Mouse (Mus musculus): ENCODE measurements around the gene Lrp6. TPM values are rescaled to one million over a fixed set of nuclear protein-coding genes. Genes with fewer than 3 reads are reported as not detected.

The Lrp6 gene
- total RNA-seq, 1 experiment from 2014 or later: 72.1 TPM

- ATAC-seq (replicated peaks in 1 of 2; ENCODE audit: insufficient read depth in 1 of 2, low FRiP score in 2 of 2, low TSS enrichment in 1 of 2, low read depth in 1 of 2, poor library complexity in 2 of 2, severe bottlenecking in 2 of 2): no peak
These were observed 133.5 kb downstream of the Lrp6 start for GRCm38 (mm10) chr6:134433281-134433680.

GRCm38 (mm10) chr6:134431583-134431982 lies 135.2 kb downstream of the Lrp6 start:
- no peak for ATAC-seq (replicated peaks in 1 of 2; ENCODE audit: insufficient read depth in 1 of 2, low FRiP score in 2 of 2, low TSS enrichment in 1 of 2, low read depth in 1 of 2, poor library complexity in 2 of 2, severe bottlenecking in 2 of 2)

- ATAC-seq (replicated peaks in 1 of 2; ENCODE audit: insufficient read depth in 1 of 2, low FRiP score in 2 of 2, low TSS enrichment in 1 of 2, low read depth in 1 of 2, poor library complexity in 2 of 2, severe bottlenecking in 2 of 2): no peak
These were observed 136.5 kb downstream of the Lrp6 start for GRCm38 (mm10) chr6:134430161-134430799.

GRCm38 (mm10) chr6:134428455-134428854 lies 138.3 kb downstream of the Lrp6 start:
- ATAC-seq (replicated peaks in 1 of 2; ENCODE audit: insufficient read depth in 1 of 2, low FRiP score in 2 of 2, low TSS enrichment in 1 of 2, low read depth in 1 of 2, poor library complexity in 2 of 2, severe bottlenecking in 2 of 2): no peak

GRCm38 (mm10) chr6:134427165-134427564 lies 139.6 kb downstream of the Lrp6 start:
- no peak for ATAC-seq (replicated peaks in 1 of 2; ENCODE audit: insufficient read depth in 1 of 2, low FRiP score in 2 of 2, low TSS enrichment in 1 of 2, low read depth in 1 of 2, poor library complexity in 2 of 2, severe bottlenecking in 2 of 2)

GRCm38 (mm10) chr6:134425216-134425717 lies 141.5 kb downstream of the Lrp6 start:
- ATAC-seq (replicated peaks in 1 of 2; ENCODE audit: insufficient read depth in 1 of 2, low FRiP score in 2 of 2, low TSS enrichment in 1 of 2, low read depth in 1 of 2, poor library complexity in 2 of 2, severe bottlenecking in 2 of 2): peak; percentile 75 to 83

- ATAC-seq (replicated peaks in 1 of 2; ENCODE audit: insufficient read depth in 1 of 2, low FRiP score in 2 of 2, low TSS enrichment in 1 of 2, low read depth in 1 of 2, poor library complexity in 2 of 2, severe bottlenecking in 2 of 2): no peak
These were observed 144.8 kb downstream of the Lrp6 start for GRCm38 (mm10) chr6:134421921-134422320.

GRCm38 (mm10) chr6:134420375-134420774 lies 146.4 kb downstream of the Lrp6 start:
- ATAC-seq (replicated peaks in 1 of 2; ENCODE audit: insufficient read depth in 1 of 2, low FRiP score in 2 of 2, low TSS enrichment in 1 of 2, low read depth in 1 of 2, poor library complexity in 2 of 2, severe bottlenecking in 2 of 2): no peak

- no peak for ATAC-seq (replicated peaks in 1 of 2; ENCODE audit: insufficient read depth in 1 of 2, low FRiP score in 2 of 2, low TSS enrichment in 1 of 2, low read depth in 1 of 2, poor library complexity in 2 of 2, severe bottlenecking in 2 of 2)
These were observed 148.9 kb downstream of the Lrp6 start for GRCm38 (mm10) chr6:134417886-134418285.

- no peak for ATAC-seq (replicated peaks in 1 of 2; ENCODE audit: insufficient read depth in 1 of 2, low FRiP score in 2 of 2, low TSS enrichment in 1 of 2, low read depth in 1 of 2, poor library complexity in 2 of 2, severe bottlenecking in 2 of 2)
These were observed 150.1 kb downstream of the Lrp6 start for GRCm38 (mm10) chr6:134416556-134417105.

- ATAC-seq (replicated peaks in 1 of 2; ENCODE audit: insufficient read depth in 1 of 2, low FRiP score in 2 of 2, low TSS enrichment in 1 of 2, low read depth in 1 of 2, poor library complexity in 2 of 2, severe bottlenecking in 2 of 2): peak in 1 of 2 experiments; percentile 17; a peak in 2 of 4 replicates
These were observed 152.3 kb downstream of the Lrp6 start for GRCm38 (mm10) chr6:134414532-134414883.

GRCm38 (mm10) chr6:134413706-134414531 lies 152.8 kb downstream of the Lrp6 start:
- ATAC-seq (replicated peaks in 1 of 2; ENCODE audit: insufficient read depth in 1 of 2, low FRiP score in 2 of 2, low TSS enrichment in 1 of 2, low read depth in 1 of 2, poor library complexity in 2 of 2, severe bottlenecking in 2 of 2): peak; percentile 95 to 99

- no peak for ATAC-seq (replicated peaks in 1 of 2; ENCODE audit: insufficient read depth in 1 of 2, low FRiP score in 2 of 2, low TSS enrichment in 1 of 2, low read depth in 1 of 2, poor library complexity in 2 of 2, severe bottlenecking in 2 of 2)
These were observed 159.5 kb downstream of the Lrp6 start for GRCm38 (mm10) chr6:134407226-134407625.

- ATAC-seq (replicated peaks in 1 of 2; ENCODE audit: insufficient read depth in 1 of 2, low FRiP score in 2 of 2, low TSS enrichment in 1 of 2, low read depth in 1 of 2, poor library complexity in 2 of 2, severe bottlenecking in 2 of 2): no peak
These were observed 163.1 kb downstream of the Lrp6 start for GRCm38 (mm10) chr6:134403684-134404070.

GRCm38 (mm10) chr6:134402914-134403683 lies 163.7 kb downstream of the Lrp6 start:
- peak; percentile 74 to 76 for ATAC-seq (replicated peaks in 1 of 2; ENCODE audit: insufficient read depth in 1 of 2, low FRiP score in 2 of 2, low TSS enrichment in 1 of 2, low read depth in 1 of 2, poor library complexity in 2 of 2, severe bottlenecking in 2 of 2)

All from hematopoietic stem cell, adult 5-6 weeks (primary cell).